Comparison of ENCODE assay signal across 8 mouse cellular contexts in the genomic region with DNA sequence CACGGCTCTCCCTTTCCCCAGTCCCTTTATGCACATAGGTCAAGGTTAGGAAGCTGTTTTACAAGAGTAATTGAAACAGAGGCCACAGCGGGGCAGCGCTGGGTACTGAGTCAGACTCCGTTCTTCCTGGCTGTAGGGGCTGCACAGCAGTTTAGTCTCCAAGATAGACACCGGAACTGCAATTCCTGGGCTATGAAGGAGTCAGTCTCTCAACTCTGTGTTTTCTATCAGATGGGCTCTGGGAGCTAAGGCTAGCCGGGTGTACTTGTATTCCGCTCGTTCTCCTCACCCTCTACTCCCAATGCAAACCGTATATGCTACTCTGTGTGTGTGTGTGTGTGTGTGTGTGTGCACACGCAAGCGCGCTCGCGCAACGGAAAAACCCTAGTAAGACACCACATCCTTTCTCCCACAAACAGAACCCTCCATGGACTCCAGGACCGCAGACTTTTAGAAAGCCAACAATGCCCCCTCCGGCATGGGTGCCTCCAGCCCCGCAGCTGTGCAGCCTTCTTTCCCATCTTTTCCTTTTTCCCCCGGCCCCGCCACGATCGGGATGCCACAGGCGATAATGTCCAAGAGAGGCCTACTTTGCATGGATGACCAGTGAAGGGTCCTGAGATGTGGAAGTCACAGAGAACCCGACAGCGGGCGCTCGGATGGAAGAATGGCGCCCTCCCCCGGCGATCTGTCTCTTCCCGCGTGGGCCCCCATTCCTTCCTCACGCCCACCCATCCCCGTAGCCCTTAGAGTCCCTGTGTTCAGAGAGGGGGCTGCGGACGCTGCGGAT. TPM values are rescaled to one million over a fixed set of nuclear protein-coding genes. Genes with fewer than 3 reads are reported as not detected.
DNase-seq lines count a peak whose midpoint lies in the region; ATAC-seq and TF ChIP-seq lines count a peak whose summit lies in the region.

No protein-coding gene starts in this region.

- no peaks in the 10 kb centered on the region; the same call in 1 of the 2 replicates for H3K36me3 ChIP-seq in intestine, embryonic 16.5 days (ENCODE audit: control insufficient read depth, insufficient read depth, low read length)
- H3K36me3 ChIP-seq in limb, embryonic 13.5 days, result peaks cover 12% of the 10 kb centered on the region
- H3K36me3 ChIP-seq in midbrain, embryonic 13.5 days, result peaks cover 13% of the 10 kb centered on the region

- peak overlapping the region; percentile 25; the same call in 1 of the 2 replicates for H3K27ac ChIP-seq in cortical plate, adult 2 months (ENCODE audit: insufficient read depth, low read length)
- H3K27ac ChIP-seq in intestine, embryonic 16.5 days (ENCODE audit: low read length), result peak overlapping the region; percentile 85
- H3K27ac ChIP-seq in limb, embryonic 13.5 days, result peak overlapping the region; percentile 80
- peak overlapping the region; percentile 96 for H3K27ac ChIP-seq in midbrain, embryonic 13.5 days

- peak overlapping the region; percentile 46 for H3K4me3 ChIP-seq in cortical plate, adult 2 months (ENCODE audit: insufficient read depth, low read length)
- peak overlapping the region; percentile 69 for H3K4me3 ChIP-seq in intestine, embryonic 16.5 days (ENCODE audit: low read length)
- H3K4me3 ChIP-seq in limb, embryonic 13.5 days, result peak overlapping the region; percentile 65
- peak overlapping the region; percentile 83 for H3K4me3 ChIP-seq in midbrain, embryonic 13.5 days (replicated peaks)

- TF ChIP-seq POLR2A in cortical plate, adult 2 months (IDR thresholded peaks at IDR 0.05; ENCODE audit: extremely low read depth, insufficient read depth, low read length), result no peak

- H3K4me2 ChIP-seq in intestine, embryonic 16.5 days (ENCODE audit: low read depth, low read length), result peak overlapping the region; percentile 98
- H3K4me2 ChIP-seq in limb, embryonic 13.5 days (replicated peaks), result peak overlapping the region; percentile 84
- H3K4me2 ChIP-seq in midbrain, embryonic 13.5 days (replicated peaks), result peak overlapping the region; percentile 82

- H3K27me3 ChIP-seq in intestine, embryonic 16.5 days (replicated peaks; ENCODE audit: control insufficient read depth, insufficient read depth, low read length), result no peaks in the 10 kb centered on the region
- H3K27me3 ChIP-seq in limb, embryonic 13.5 days, result peaks cover 17% of the 10 kb centered on the region; the same call in 1 of the 2 replicates
- peaks cover 4% of the 10 kb centered on the region; the same call in 1 of the 2 replicates for H3K27me3 ChIP-seq in midbrain, embryonic 13.5 days

- H3K4me1 ChIP-seq in cortical plate, adult 2 months (ENCODE audit: control insufficient read depth, insufficient read depth, low read length), result no peaks in the 10 kb centered on the region; the same call in 1 of the 2 replicates
- H3K4me1 ChIP-seq in intestine, embryonic 16.5 days (ENCODE audit: control insufficient read depth, insufficient read depth, low read length), result peaks cover 27% of the 10 kb centered on the region
- H3K4me1 ChIP-seq in limb, embryonic 13.5 days, result peaks cover 45% of the 10 kb centered on the region
- peaks cover 39% of the 10 kb centered on the region for H3K4me1 ChIP-seq in midbrain, embryonic 13.5 days (replicated peaks)

- 2% methylated on average over 37 of the region's 37 CpGs for WGBS in intestine, embryonic 16.5 days
- under 1% methylated on average over 37 of the region's 37 CpGs for WGBS in limb, embryonic 13.5 days
- under 1% methylated on average over 37 of the region's 37 CpGs for WGBS in midbrain, embryonic 13.5 days

- ATAC-seq in granulocyte monocyte progenitor cell, adult 5-6 weeks (replicated peaks; ENCODE audit: poor library complexity, severe bottlenecking), result peak; percentile 18
- ATAC-seq in intestine, embryonic 16.5 days, result peak; percentile 52
- ATAC-seq in limb, embryonic 13.5 days (ENCODE audit: low FRiP score, low read depth), result peak; percentile 4
- ATAC-seq in midbrain, embryonic 13.5 days, result peak; percentile 74

- TF ChIP-seq CTCF in cortical plate, adult 2 months (IDR thresholded peaks at IDR 0.05; ENCODE audit: extremely low read depth, insufficient read depth, low read length), result peak; percentile 28

- H3K9me3 ChIP-seq in intestine, embryonic 16.5 days (ENCODE audit: control insufficient read depth, low read length), result no peaks in the 10 kb centered on the region
- H3K9me3 ChIP-seq in limb, embryonic 13.5 days, result no peaks in the 10 kb centered on the region
- H3K9me3 ChIP-seq in midbrain, embryonic 13.5 days, result no peaks in the 10 kb centered on the region

- DNase-seq in ovary, postnatal 10 days (ENCODE audit: low spot score), result peak; percentile 33
- DNase-seq in ovary, adult 18-20 months (ENCODE audit: low spot score), result no peak
- DNase-seq in spleen, postnatal 14 days (ENCODE audit: low spot score in 2 of 2), result peak; percentile 36 to 50

- peak overlapping the region; percentile 86 for H3K9ac ChIP-seq in intestine, embryonic 16.5 days (ENCODE audit: low read depth, low read length)
- peak overlapping the region; percentile 82 for H3K9ac ChIP-seq in limb, embryonic 13.5 days
- peak overlapping the region; percentile 96 for H3K9ac ChIP-seq in midbrain, embryonic 13.5 days (replicated peaks)

RNA-seq across cellular contexts. Expression of a gene that starts 0.7 kb away (rescaled TPM):
- 37.7 and 40.1 TPM in 2 replicates for polyA plus RNA-seq in cortical plate, adult 2 months (2012; rRNA removed)
- total RNA-seq in granulocyte monocyte progenitor cell, adult 5-6 weeks (2014; fragmentation: Nextera tagmentation), result 21.9 and 23.5 TPM in 2 replicates
- 20.9 and 21.8 TPM in 2 replicates for total RNA-seq in granulocyte monocyte progenitor cell, adult 5-6 weeks (2017)
- 5.5 and 7.6 TPM in 2 replicates for polyA plus RNA-seq in intestine, embryonic 16.5 days (2015; fragmentation: Nextera tagmentation; extraction: Ambion mirVana)
- polyA plus RNA-seq in limb, embryonic 13.5 days (2015; fragmentation: Nextera tagmentation; extraction: Ambion mirVana), result 3.2 and 3.5 TPM in 2 replicates
- 6.3 and 7.0 TPM in 2 replicates for polyA plus RNA-seq in midbrain, embryonic 13.5 days (2015; fragmentation: Nextera tagmentation; extraction: Ambion mirVana)

Comparison
In these comparisons a context has a peak if more than half of its experiments do, and no peak if none do; other contexts are left out.
1. H3K27ac ChIP-seq: peak in every context shown above with its lines; median percentile 96 in midbrain, embryonic 13.5 days; 85 in intestine, embryonic 16.5 days; 80 in limb, embryonic 13.5 days; 25 in cortical plate, adult 2 months.
2. ATAC-seq: peak in every context shown above with its lines; median percentile 74 in midbrain, embryonic 13.5 days; 52 in intestine, embryonic 16.5 days; 18 in granulocyte monocyte progenitor cell, adult 5-6 weeks; 4 in limb, embryonic 13.5 days.